Mouse (Mus musculus) lung, postnatal 36 days (tissue): ENCODE measurements around the gene Kctd10.

ENCODE experiments used
- DNase-seq: peaks from one replicate; pipeline ENCODE4 v3.0.0; 2022; ENCODE audit warnings: mixed read lengths

Gene Kctd10

GRCm38 (mm10) chr5:114342996-114343395 lies 37.3 kb downstream of the Kctd10 start:
- DNase-seq = no peak

GRCm38 (mm10) chr5:114323791-114324507 lies 56.4 kb downstream of the Kctd10 start:
- DNase-seq = peak; percentile 56

- peak; percentile 54 for DNase-seq
Observed at GRCm38 (mm10) chr5:114323105-114323790, 57.1 kb downstream of the Kctd10 start.
